Mouse (Mus musculus) thymus, adult 2 months (tissue): Measurements from ENCODE around the gene Gm5134.

Experiments used
- CTCF ChIP-seq: fragments of 200-500 bp; IDR thresholded peaks from 2 replicates; pipeline ENCODE4 v1.5.1; 2012; ENCODE audit warnings: mild to moderate bottlenecking, control low read depth, low read length, moderate library complexity, borderline replicate concordance; ENCODE audit not compliant: control insufficient read depth, poor library complexity, insufficient read depth; ENCODE audit errors: extremely low read depth
- POLR2A ChIP-seq: fragments of 200-500 bp; IDR thresholded peaks from 2 replicates; pipeline ENCODE4 v1.6.1; 2012; ENCODE audit warnings: mild to moderate bottlenecking, low read length, control low read depth, moderate library complexity; ENCODE audit not compliant: control insufficient read depth, poor library complexity, insufficient read depth; ENCODE audit errors: extremely low read depth

- TF ChIP-seq CTCF (no peak), POLR2A (no peak)
These were observed 94.7 kb downstream of the Gm5134 start for GRCm38 (mm10) chr10:76048967-76049366.
